Mouse (Mus musculus): ENCODE results near the gene Cntn5.

Cntn5 gene

DNA sequence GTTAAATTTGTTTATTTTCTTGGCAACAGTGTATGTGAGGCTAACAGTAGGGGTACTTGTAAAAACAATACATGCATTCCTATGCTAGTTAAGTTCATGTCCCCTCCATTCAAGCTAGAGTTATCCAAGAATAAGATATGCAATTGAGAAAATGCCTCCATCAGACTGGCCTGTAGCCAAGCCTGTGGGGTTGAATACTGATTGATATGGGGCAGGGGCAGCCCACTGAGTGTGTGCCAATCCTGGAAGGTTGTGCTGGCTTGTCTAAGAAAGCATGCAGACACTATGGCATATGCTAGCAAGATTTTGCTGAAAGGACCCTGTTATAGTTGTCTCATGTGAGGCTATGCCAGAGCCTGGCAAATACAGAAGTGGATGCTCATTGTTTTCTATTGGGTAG is 1196.8 kb downstream of the Cntn5 start:
- no peak for DNase-seq (ENCODE audit: low spot score in 2 of 2)

DNA sequence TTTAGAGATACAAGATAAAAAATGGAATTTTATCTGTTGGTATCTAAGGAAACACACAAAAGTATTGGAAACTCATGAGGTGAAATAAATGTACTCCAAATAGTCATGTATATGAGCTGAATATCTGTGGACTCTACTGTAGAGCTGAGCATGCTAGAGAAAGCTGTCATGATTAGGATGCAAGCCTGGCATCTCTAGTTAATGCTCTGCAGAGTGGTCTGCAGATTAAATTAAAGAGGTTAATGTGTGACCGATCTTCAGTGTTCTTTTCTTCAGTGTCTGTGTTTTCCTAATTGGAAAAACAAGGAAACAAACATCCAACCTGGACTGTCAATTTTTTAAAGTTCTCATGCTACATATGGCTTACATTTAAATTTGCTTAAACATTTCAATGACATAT is 1199.4 kb downstream of the Cntn5 start:
- no peak for DNase-seq (ENCODE audit: low spot score in 2 of 2)

DNA sequence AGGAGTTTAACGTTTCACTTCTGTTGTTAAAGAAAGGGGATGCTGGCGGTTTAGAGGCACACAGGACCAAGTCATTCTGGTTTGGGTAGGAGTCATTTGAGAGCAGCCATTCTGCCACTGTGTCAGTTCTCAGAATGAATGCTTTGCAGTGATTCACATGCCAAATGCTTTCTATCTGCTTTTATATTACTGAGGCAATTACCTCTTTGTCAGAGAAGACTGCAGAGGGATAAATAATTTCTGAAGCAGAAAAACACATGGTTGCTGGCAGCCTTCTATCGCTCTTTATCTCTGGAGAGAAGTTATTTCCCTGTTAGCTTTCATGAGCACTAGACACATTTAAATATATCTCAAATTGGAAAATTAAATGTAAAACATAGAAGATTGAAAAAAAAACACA is 1207.9 kb downstream of the Cntn5 start:
- no peak for DNase-seq (ENCODE audit: low spot score in 2 of 2)

- DNase-seq (ENCODE audit: low spot score in 2 of 2) = no peak
Observed at GRCm38 (mm10) chr9:9682348-9682884, 1222.2 kb downstream of the Cntn5 start.

- no peak for DNase-seq (ENCODE audit: low spot score in 2 of 2)
Observed at GRCm38 (mm10) chr9:9676078-9676477, 1228.5 kb downstream of the Cntn5 start.

GRCm38 (mm10) chr9:9674531-9674930 is 1230.0 kb downstream of the Cntn5 start:
- no peak for DNase-seq (ENCODE audit: low spot score in 2 of 2)

GRCm38 (mm10) chr9:9673277-9674049 is 1231.1 kb downstream of the Cntn5 start:
- DNase-seq (ENCODE audit: low spot score in 2 of 2) = no peak

DNA sequence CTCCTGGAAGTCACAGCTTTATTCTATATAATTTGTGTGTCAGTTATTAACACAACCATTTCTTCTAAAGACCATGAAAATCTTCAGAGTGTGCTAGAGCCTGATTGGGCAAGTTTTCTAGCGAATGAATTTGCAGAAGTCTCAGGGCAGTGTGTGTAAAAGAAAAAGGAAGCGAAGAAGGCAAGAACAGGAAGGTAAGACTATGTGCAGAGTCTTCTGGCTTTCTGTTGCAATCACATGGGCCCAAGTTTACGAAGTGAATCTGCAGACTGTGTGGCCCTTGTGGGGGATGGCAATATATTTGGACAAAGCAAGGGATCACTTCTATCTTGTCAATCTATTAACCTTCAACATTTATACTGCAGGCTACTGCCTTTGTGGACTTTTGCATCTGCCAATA is 1251.1 kb downstream of the Cntn5 start:
- no peak for DNase-seq (ENCODE audit: low spot score in 2 of 2)

DNA sequence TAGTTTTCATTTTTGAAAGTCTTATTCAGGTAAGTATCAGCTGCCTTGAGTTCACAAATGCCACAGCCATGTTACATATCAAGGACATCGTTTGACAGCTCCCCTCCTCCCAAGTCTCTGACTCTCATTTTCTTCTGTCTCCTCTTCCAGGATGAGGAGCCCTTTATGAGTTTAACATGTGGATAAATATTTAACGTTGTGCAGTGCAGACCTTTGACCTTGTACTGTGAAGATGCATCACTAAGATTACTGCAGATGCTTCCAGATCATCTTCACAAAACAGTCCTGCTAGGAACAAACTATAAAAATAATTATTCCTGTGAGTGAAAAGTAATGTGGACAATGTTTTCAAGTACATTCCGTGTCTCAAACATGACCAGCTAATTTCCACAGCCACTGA is 1257.2 kb downstream of the Cntn5 start:
- DNase-seq (ENCODE audit: low spot score in 2 of 2) = no peak

DNA sequence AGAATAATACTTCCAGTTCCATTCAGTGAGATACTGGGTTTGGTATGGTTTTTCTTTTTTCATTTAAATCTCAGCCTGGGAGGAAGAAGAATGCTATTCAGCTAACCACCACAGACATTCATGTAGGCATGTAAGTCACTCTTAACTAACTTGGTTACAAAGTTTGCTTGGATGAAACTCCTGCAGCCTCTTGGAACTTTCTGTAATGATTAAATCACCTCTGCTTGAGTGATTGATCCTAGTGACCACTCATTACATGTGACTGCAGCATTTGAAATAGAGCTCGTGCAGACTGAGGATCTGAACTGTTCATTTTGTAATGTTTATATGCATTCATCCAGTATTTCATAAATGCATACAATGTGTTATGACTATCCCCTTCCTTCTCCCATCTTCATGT is 1258.3 kb downstream of the Cntn5 start:
- DNase-seq (ENCODE audit: low spot score in 2 of 2) = no peak

Data from spleen, postnatal 36 days (tissue).